Mouse (Mus musculus) liver, embryonic 14.5 days (tissue): ENCODE measurements around the gene Pomgnt2.

Source experiments
- CTCF ChIP-seq: IDR thresholded peaks from 2 replicates; pipeline ENCODE4 v1.5.1; 2016; ENCODE audit warnings: antibody characterized with exemption, low read depth, control low read depth
- EP300 ChIP-seq: IDR thresholded peaks from 2 replicates; pipeline ENCODE4 v1.6.1; 2016; ENCODE audit warnings: antibody characterized with exemption, low read depth

- TF ChIP-seq CTCF = no peak
- no peak for TF ChIP-seq EP300
Measured at GRCm38 (mm10) chr9:122006175-122006574, 9.3 kb upstream of the Pomgnt2 start.
